Mouse (Mus musculus) ZHBTc4 (cell line): ENCODE measurements around the gene Olfml2a.

Experiments used
- DNase-seq: peaks from one replicate; pipeline ENCODE4 v3.0.0-alpha.2; 2011; ENCODE audit warnings: low read depth, low spot score

Olfml2a gene

GRCm38 (mm10) chr2:38931851-38932667 lies at the start of gene Olfml2a:
Olfml2a (plus strand) TSS chr2:38931978.
- DNase-seq = peak; percentile 90

- no peak for DNase-seq
Measured at GRCm38 (mm10) chr2:38902866-38903265, 28.9 kb upstream of the Olfml2a start.

- DNase-seq = no peak
Measured at GRCm38 (mm10) chr2:38904290-38904689, 27.5 kb upstream of the Olfml2a start.

GRCm38 (mm10) chr2:38906097-38906496 lies 25.7 kb upstream of the Olfml2a start:
- no peak for DNase-seq

DNA sequence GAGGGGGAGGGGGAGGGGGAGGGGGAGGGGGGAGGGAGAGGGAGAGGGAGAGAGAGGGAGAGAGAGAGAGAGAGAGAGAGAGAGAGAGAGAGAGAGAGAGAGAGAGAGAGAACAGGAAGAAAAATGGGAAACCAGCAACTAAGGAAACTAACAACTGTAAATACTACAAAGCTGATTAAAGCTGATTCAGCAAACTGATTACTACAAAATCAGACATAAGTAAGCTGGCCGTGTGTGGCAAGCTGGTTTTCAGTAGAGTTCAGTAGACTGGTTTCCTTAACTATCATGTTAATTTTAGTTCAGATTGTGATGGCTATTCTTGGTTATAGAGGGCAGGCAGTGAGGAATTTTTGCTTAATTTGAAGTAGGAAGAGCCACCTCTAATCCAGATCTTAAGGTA lies 23.2 kb upstream of the Olfml2a start:
- DNase-seq = no peak

GRCm38 (mm10) chr2:38914517-38914916 lies 17.3 kb upstream of the Olfml2a start:
- DNase-seq = no peak

GRCm38 (mm10) chr2:38914965-38915364 lies 16.8 kb upstream of the Olfml2a start:
- no peak for DNase-seq

- DNase-seq = no peak
Measured at GRCm38 (mm10) chr2:38916947-38917691, 14.7 kb upstream of the Olfml2a start.

DNA sequence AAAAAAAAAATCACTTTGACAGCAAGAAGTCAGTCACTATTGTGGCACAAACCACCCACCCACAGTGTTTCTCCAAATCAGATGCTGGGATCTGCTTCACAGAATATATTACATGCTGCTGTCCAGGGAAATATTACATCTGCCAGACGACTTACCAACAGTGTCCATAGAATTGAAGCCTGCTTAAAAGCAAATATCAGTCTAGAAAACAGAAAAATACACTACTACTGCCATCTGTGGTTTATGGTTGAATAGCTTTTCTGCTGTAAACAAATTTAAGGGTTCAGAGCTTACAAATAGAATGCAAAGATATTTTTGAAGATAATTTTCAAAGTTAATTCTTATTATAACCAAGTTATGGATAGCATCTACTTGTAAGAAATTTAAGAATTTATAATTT lies 10.4 kb upstream of the Olfml2a start:
- DNase-seq = no peak

DNA sequence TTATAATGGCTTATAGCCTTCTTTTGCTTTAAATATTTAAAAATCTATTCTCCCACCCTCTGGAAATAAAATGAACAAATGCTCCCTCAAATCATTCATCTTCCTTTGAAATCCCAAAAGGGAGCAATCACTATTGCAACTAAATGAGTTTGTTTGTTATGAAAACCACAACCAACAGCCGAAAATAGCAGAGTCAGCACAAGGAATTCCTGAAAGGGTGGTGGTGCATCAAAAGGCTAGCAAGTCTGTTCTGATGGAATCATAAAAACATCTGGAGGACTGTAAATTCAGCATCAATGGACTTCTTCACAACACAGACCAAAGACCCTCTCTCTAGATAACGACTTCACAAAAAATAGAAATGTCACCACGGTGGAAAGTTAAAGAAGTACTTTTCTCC lies 8.3 kb upstream of the Olfml2a start:
- no peak for DNase-seq

GRCm38 (mm10) chr2:38923911-38924310 lies 7.9 kb upstream of the Olfml2a start:
- DNase-seq = no peak

DNA sequence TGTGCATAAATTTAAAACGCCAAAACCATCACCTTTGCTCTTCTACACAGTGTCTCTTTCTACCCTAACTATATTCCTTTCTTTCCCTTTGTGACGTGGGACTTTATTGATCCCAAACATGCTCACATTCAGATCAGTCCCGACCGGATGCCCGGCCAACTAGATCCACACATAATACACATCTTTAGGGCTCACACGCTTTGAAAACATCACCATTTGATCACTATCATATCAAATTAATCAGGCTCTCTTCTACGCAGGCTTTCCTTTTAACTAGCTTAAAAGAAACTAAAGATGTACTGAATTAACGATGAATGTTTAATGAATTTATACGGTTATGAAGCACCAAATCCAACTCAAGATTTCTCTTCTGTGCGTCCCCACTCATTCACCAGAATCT lies 7.2 kb upstream of the Olfml2a start:
- no peak for DNase-seq

DNA sequence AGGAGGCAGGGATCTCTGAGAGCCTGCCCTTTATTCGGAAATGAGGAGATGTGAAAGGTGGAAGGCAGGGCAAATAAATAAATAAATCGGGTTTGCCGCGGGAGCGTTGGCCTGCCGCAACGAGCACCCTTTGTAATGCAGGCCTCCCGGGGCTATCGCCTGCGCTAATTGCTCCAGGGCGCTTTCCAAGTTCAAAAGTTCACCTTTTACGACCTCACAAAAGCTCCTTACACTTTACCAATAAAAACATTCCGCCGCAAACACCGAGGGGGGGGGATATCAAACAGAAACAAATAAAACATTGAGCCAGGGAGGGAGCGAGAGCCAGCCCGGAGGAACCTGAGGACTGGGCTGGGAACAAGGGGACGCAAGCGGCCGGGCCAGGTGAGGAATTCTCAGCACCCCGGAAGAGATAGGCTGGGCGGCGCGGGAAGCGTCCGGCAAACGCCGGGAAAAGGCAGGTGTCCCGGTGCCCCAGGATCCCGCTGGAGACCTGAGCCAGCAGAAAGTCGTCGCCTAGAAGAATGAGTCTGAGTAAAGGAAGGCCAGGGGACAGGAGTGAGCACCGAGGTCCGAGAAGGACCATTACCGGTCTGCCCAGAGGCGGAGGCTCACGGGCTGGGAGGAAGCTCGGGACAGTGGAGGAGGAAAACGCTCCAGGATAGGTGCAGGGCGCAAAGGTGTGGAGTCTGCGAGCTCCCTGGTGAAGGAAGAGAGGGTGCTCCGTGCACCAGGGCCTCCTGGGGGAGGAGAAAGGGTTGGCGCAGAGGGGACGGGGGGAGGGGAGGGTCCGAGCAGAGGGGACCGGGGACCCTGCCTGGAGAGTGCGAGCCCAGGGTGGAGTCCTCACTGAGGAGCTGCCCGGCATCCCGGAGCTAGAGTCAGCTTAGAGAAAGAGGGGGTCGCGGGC lies 6.4 kb upstream of the Olfml2a start:
- peak; percentile 89 for DNase-seq

GRCm38 (mm10) chr2:38926145-38926891 lies 5.5 kb upstream of the Olfml2a start:
- DNase-seq = peak; percentile 98

DNA sequence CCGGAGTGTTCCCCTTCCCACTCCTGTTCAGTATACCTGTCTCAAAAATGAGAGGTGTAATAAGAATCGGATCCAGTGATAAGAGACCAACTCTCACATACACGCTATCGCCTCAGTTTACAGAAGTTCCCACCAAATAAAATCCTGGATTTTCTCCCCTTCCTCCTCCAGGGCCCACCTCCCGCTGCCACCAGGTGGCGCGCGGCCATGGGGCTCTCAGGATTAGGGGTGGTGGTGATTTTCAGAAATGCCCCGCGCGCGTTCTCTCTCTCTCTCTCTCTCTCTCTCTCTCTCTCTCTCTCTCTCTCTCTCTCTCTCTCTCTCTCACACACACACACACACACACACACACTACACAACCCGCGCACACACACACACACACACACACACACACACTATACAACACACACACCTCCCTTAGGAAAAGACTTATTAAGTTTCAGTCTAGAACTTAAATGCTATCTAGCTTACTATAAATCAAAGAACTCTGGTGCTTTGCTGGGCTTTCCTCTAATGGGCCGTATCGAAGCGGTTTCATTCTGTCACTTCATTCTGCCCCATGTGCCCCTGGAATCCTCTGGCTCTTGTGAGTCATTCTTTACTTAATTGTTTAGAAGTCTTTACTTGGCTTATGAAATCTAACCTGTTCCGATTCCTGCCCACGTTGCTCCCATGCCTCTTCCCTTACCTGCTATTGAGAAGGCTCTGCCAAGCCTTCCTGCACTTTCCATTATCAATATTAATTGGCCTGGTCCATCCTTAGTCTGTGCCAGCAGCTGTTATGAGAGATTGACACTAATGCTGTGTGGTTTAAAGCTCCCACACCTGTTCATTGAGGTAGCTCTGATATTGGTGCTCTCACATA lies 4.4 kb upstream of the Olfml2a start, which contains the start of gene Nr6a1:
Gene Nr6a1, minus strand, starts transcription at position 574 of the 865 bp plus-strand sequence.
- DNase-seq = peak; percentile 85

DNA sequence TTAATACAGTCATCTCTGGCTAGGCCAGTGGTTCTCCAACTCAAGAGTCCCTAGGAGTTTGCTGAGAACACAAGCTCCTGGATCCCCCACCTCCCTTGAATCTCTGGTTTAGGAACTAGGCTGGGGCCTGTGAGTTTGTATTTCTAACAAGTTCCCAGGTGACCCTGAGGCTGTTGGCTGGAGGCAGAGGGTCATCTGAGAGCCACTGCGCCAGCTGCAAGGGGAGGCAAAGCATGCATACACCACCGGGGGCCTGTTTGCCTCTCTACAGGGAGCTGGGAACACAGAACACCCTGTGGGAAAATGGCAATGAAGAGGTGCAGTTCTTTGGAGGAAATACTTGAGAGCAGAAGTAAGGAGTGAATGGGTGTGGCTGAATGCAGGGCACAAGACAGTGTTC lies 1.5 kb upstream of the Olfml2a start:
- DNase-seq = no peak

- no peak for DNase-seq
Measured at GRCm38 (mm10) chr2:38933931-38934330, 2.2 kb downstream of the Olfml2a start.

DNA sequence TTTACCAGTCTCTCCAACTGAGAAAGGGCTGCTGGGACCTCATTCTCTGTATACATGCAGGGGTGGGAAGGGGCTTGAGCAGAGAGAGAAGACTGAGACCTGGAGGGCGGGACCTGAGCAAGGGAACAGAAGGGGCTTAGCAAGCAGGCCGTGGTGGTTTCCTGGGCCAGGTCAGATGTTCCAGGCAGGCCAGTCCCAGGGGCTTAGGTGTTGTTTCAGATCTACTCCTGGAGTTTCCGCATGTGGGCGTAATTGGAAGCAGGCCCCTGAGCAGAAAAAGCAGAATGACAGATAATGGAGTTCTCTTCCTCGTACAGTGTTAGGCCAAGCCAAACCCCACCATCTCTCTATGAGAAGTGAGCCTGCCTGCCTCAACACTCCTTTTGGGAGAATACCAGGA lies 3.2 kb downstream of the Olfml2a start:
- no peak for DNase-seq

DNA sequence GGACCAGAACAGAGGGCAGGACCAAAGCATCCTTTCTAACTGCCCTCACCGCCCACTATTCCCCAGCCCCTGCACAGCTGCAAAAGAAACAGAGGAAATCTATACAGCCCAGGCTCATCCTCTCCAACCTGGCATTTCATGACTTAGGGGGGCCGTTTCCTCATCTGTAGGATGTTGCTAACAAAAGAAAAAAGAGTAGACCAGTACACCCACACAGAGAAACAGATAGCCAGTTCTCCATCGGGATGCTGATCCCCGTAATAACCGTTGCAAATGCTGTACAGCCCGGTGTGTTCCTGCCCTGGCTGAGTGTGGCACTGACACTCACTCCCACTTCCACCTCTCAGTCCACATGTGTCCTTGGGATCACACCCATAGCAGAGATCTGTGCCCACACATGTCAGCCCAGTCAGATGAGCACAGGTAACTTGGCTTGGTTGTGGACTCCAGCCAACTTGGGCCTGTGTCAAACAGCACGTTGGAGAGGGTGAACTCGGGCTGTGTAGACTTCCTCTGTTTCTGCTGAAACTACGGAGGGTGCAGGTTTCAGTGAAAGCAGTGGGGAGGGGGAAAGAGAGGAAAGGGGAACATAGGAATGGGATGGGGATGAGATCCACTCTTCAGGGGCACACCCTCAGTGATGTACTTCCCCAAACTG lies 5.1 kb downstream of the Olfml2a start:
- no peak for DNase-seq

DNA sequence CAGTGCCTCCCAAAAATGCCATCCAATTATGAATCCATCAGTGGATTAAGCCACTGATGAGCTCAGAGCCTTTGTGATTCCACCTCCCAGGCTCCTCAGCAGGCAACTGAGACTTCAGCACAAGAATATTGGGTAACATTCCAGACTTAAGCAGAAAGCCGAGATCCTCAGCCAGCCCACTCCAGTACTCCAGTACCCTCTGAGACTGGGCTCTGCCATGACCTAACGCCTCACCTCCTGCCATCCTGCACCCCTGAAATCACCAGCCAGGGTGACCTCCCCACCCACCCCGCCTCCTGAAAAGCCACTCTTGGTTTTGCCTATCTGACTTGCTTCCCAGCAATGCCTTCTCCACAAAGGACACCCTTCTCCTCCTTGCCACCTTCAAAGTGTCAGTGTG lies 5.6 kb downstream of the Olfml2a start:
- DNase-seq = no peak
